Mouse (Mus musculus): ENCODE measurements around the gene Gm16181. TPM values are rescaled to one million over a fixed set of nuclear protein-coding genes. Genes with fewer than 3 reads are reported as not detected.

Gene Gm16181
- polyA plus RNA-seq, 1 experiment, result not detected

- Histone ChIP-seq H3K27ac (ENCODE audit: insufficient read depth, low read length) (peak within 1 kb of the TSS; percentile 70), H3K27me3 (ENCODE audit: control insufficient read depth, insufficient read depth, low read length, poor library complexity, severe bottlenecking) (no peaks in the 10 kb centered on the region), H3K4me1 (ENCODE audit: control insufficient read depth, insufficient read depth, low read length) (no peaks in the 10 kb centered on the region), H3K4me3 (ENCODE audit: low read depth, low read length) (peak within 1 kb of the TSS; percentile 84), H3K9me3 (replicated peaks; ENCODE audit: control insufficient read depth, insufficient read depth, low read length, poor library complexity, severe bottlenecking) (no peaks in the 10 kb centered on the region), H3K9ac (ENCODE audit: low read depth, poor library complexity, severe bottlenecking) (peak within 1 kb of the TSS; percentile 64), H3K36me3 (ENCODE audit: control insufficient read depth, insufficient read depth, low read length, poor library complexity, severe bottlenecking) (0 out of 2 replicates have a peak, but pooled peaks cover 3% of the 10 kb centered on the region)
- TF ChIP-seq CTCF (IDR thresholded peaks at IDR 0.05; ENCODE audit: low read depth, low read length) (no peak), EP300 (IDR thresholded peaks at IDR 0.05; ENCODE audit: insufficient read depth, low read depth, low read length) (0 out of 2 replicates have a peak, but pooled peaks have one; percentile 53), POLR2A (IDR thresholded peaks at IDR 0.05; ENCODE audit: insufficient read depth, low read length) (peak; percentile 54)
Measured at GRCm38 (mm10) chr17:35235614-35236389, 15.2 kb downstream of the Gm16181 start, which contains the start of gene Nfkbil1. TSS of gene Nfkbil1 (minus strand) at chr17:35235792.

DNA sequence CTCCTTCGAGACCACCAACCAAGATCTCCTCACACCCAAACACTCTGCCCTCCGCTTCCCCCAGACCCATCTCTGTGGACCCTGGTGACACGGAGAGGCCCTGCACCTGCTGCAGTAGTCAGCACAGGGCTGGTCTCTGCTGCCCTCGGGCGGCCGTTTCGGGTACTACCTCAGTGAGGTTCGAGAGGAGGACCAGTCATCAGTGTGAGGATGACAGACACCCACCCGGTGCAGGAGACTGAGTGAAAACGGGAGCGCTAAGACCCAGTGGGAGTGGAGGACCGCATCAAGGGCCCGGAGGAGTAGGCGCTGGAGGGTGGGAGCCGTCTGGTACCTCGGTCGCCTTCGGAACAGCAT is 15.7 kb downstream of the Gm16181 start:
- Histone ChIP-seq H3K36me3 (ENCODE audit: control insufficient read depth, insufficient read depth, low read length, poor library complexity, severe bottlenecking) (no peaks in the 10 kb centered on the region), H3K27me3 (ENCODE audit: control insufficient read depth, insufficient read depth, low read length, poor library complexity, severe bottlenecking) (no peaks in the 10 kb centered on the region), H3K4me1 (ENCODE audit: control insufficient read depth, insufficient read depth, low read length) (no peaks in the 10 kb centered on the region), H3K9ac (ENCODE audit: low read depth, poor library complexity, severe bottlenecking) (peak overlapping the region; percentile 64), H3K4me3 (ENCODE audit: low read depth, low read length) (peak overlapping the region; percentile 66), H3K27ac (ENCODE audit: insufficient read depth, low read length) (peak overlapping the region; percentile 70; the same call in 1 of the 2 replicates), H3K9me3 (replicated peaks; ENCODE audit: control insufficient read depth, insufficient read depth, low read length, poor library complexity, severe bottlenecking) (no peaks in the 10 kb centered on the region)
- peak; percentile 91 for TF ChIP-seq CTCF (IDR thresholded peaks at IDR 0.05; ENCODE audit: low read depth, low read length)
- no peak for TF ChIP-seq EP300 (IDR thresholded peaks at IDR 0.05; ENCODE audit: insufficient read depth, low read depth, low read length)

GRCm38 (mm10) chr17:35236996-35237395 is 16.4 kb downstream of the Gm16181 start:
- Histone ChIP-seq H3K27ac (ENCODE audit: insufficient read depth, low read length) (no peak overlapping the region), H3K36me3 (ENCODE audit: control insufficient read depth, insufficient read depth, low read length, poor library complexity, severe bottlenecking) (no peaks in the 10 kb centered on the region), H3K27me3 (ENCODE audit: control insufficient read depth, insufficient read depth, low read length, poor library complexity, severe bottlenecking) (no peaks in the 10 kb centered on the region), H3K9me3 (replicated peaks; ENCODE audit: control insufficient read depth, insufficient read depth, low read length, poor library complexity, severe bottlenecking) (no peaks in the 10 kb centered on the region), H3K4me1 (ENCODE audit: control insufficient read depth, insufficient read depth, low read length) (no peaks in the 10 kb centered on the region), H3K4me3 (ENCODE audit: low read depth, low read length) (no peak overlapping the region), H3K9ac (ENCODE audit: low read depth, poor library complexity, severe bottlenecking) (no peak overlapping the region)
- TF ChIP-seq POLR2A (IDR thresholded peaks at IDR 0.05; ENCODE audit: insufficient read depth, low read length), result no peak
- TF ChIP-seq EP300 (IDR thresholded peaks at IDR 0.05; ENCODE audit: insufficient read depth, low read depth, low read length), result no peak
- TF ChIP-seq CTCF (IDR thresholded peaks at IDR 0.05; ENCODE audit: low read depth, low read length), result no peak

DNA sequence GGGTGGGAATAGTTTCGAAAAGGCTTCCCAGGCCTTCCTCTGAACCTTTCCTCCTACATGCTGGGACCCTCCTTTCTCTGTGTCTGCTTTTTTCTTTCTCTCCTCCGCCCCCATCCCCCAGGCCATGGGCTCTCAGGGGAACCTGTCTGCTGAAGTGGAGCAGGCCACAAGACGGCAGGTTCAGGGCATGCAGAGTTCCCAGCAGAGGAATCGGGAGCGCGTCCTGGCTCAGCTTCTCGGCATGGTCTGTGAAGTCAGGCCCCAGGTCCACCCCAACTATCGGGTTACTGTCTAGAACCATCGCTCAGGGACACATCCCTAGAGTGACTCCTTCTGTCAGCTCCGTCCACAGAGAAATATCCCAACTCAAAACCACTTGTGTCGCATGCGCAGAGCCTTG is 16.9 kb downstream of the Gm16181 start:
- no peak for TF ChIP-seq EP300 (IDR thresholded peaks at IDR 0.05; ENCODE audit: insufficient read depth, low read depth, low read length)
- TF ChIP-seq POLR2A (IDR thresholded peaks at IDR 0.05; ENCODE audit: insufficient read depth, low read length), result no peak
- TF ChIP-seq CTCF (IDR thresholded peaks at IDR 0.05; ENCODE audit: low read depth, low read length), result no peak
- Histone ChIP-seq H3K9ac (ENCODE audit: low read depth, poor library complexity, severe bottlenecking) (no peak overlapping the region), H3K4me3 (ENCODE audit: low read depth, low read length) (no peak overlapping the region), H3K36me3 (ENCODE audit: control insufficient read depth, insufficient read depth, low read length, poor library complexity, severe bottlenecking) (no peaks in the 10 kb centered on the region), H3K27me3 (ENCODE audit: control insufficient read depth, insufficient read depth, low read length, poor library complexity, severe bottlenecking) (no peaks in the 10 kb centered on the region), H3K9me3 (replicated peaks; ENCODE audit: control insufficient read depth, insufficient read depth, low read length, poor library complexity, severe bottlenecking) (no peaks in the 10 kb centered on the region), H3K4me1 (ENCODE audit: control insufficient read depth, insufficient read depth, low read length) (no peaks in the 10 kb centered on the region), H3K27ac (ENCODE audit: insufficient read depth, low read length) (no peak overlapping the region)

- no peaks in the 10 kb centered on the region for H3K27me3 ChIP-seq (ENCODE audit: control insufficient read depth, insufficient read depth, low read length, poor library complexity, severe bottlenecking)
Measured at GRCm38 (mm10) chr17:35239700-35240099, 19.1 kb downstream of the Gm16181 start.

More at GRCm38 (mm10) chr17:35239700-35240099, 19.1 kb downstream of the Gm16181 start:
- Histone ChIP-seq H3K27ac (ENCODE audit: insufficient read depth, low read length) (no peak overlapping the region), H3K4me1 (ENCODE audit: control insufficient read depth, insufficient read depth, low read length) (no peaks in the 10 kb centered on the region), H3K9me3 (replicated peaks; ENCODE audit: control insufficient read depth, insufficient read depth, low read length, poor library complexity, severe bottlenecking) (no peaks in the 10 kb centered on the region), H3K4me3 (ENCODE audit: low read depth, low read length) (no peak overlapping the region), H3K36me3 (ENCODE audit: control insufficient read depth, insufficient read depth, low read length, poor library complexity, severe bottlenecking) (peaks cover 18% of the 10 kb centered on the region), H3K9ac (ENCODE audit: low read depth, poor library complexity, severe bottlenecking) (no peak overlapping the region)
- TF ChIP-seq EP300 (IDR thresholded peaks at IDR 0.05; ENCODE audit: insufficient read depth, low read depth, low read length) (no peak), POLR2A (IDR thresholded peaks at IDR 0.05; ENCODE audit: insufficient read depth, low read length) (no peak), CTCF (IDR thresholded peaks at IDR 0.05; ENCODE audit: low read depth, low read length) (no peak)

Data from ES-Bruce4 (cell line).